Mouse (Mus musculus) embryonic fibroblast, embryonic 13.5 days (primary cell): ENCODE results near the gene Atp8b5.

Experiments used
- CTCF ChIP-seq: IDR thresholded peaks from 2 replicates; pipeline ENCODE4 v1.5.1; 2011; ENCODE audit warnings: mild to moderate bottlenecking, control low read depth, low read length, moderate library complexity, borderline replicate concordance; ENCODE audit not compliant: insufficient read depth
- POLR2A ChIP-seq: IDR thresholded peaks from 2 replicates; pipeline ENCODE4 v1.6.1; 2011; ENCODE audit warnings: low read depth, mild to moderate bottlenecking, control low read depth, low read length, moderate library complexity

DNA sequence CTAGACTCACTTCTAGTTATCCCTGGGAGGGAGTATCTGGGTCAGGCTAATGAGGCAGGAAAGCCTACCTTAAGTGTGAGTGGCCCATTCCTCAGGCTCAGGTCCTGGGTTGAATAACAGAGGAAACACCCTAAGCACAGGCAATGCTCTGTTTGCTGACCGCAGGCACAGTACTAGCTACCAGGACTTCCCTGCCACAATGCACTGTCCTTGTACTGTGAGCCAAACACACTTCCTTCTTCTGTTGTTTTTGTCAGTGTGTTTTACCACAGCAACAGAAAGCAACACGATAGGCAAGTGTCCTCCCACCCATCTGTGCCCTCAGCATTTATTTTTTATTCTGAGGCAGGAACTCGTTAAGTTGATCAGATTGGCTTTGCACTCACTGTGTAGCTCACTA is 20.3 kb downstream of the Atp8b5 start:
- no peak for TF ChIP-seq CTCF
- no peak for TF ChIP-seq POLR2A
